Mouse (Mus musculus) megakaryocyte, embryonic 14.5 days (primary cell): ENCODE measurements around the gene Nt5dc1.

Experiments
- FLI1 ChIP-seq: IDR thresholded peaks from 2 replicates; pipeline ENCODE4 v1.6.1; 2012; ENCODE audit warnings: low read length, inconsistent platforms, mixed read lengths
- GATA1 ChIP-seq: IDR thresholded peaks from 3 replicates; pipeline ENCODE4 v1.6.1; 2012; ENCODE audit warnings: mixed read lengths, low read length, inconsistent platforms, borderline replicate concordance

DNA sequence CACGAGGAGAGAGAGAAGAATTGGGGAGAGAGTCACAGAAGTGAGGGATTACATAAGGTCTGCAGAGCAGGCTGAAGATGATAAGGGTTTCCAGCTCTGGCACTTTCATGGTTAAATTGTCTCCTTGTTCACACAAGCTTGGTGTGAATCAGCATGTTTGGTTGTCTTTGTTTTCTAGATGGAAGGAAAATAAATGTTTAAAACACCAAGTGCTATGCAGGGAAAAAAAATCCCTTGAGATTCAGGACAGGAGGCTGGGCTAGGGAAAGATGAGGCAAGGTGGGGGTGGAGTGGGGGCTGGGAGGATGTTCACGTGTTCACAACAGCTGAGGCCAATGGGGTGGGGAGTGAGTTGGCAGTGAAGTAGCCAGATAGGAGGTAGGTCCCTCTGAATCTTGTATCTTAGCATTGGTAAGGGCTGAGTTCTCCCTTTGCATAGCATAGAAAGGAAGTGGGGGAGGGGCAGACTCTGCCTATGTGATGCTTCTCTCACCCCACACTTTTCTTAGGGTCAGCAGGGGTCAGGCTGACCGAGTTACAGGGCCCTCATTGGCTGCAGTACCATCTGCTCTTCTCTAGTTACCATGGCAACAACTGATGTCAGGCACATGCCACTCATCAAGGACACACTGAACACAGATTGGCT, 101.7 kb downstream of the Nt5dc1 start:
- TF ChIP-seq GATA1 (no peak), FLI1 (no peak)
